Comparison of ENCODE assay signal across 30 mouse cellular contexts in genomic region chr8:64740547-64741211, GRCm38 (mm10). TPM values are rescaled to one million over a fixed set of nuclear protein-coding genes. Genes with fewer than 3 reads are reported as not detected.
A peak's percentile ranks its signal among the peaks of the same experiment; 100 is the strongest.
DNase-seq lines count a peak whose midpoint lies in the region; ATAC-seq and TF ChIP-seq lines count a peak whose summit lies in the region.
"Had no signal": no experiment of that assay in that cellular context is flagged by ENCODE, and none has a peak within 500 bp of the region (broad histone marks: within the 10 kb centered on the region; RNA-seq: fewer than 3 reads in every experiment).

No protein-coding gene starts in this region.

- DNase-seq in heart, adult 8-10 months (ENCODE audit: low spot score) = no peak
- DNase-seq in G1E (ENCODE audit: low spot score) = no peak
- DNase-seq: adrenal gland, adult 2 months; cerebellum, adult 9-10 months; cerebellum, postnatal 36 days; embryo, embryonic 11 days; gastrocnemius, adult 2 months; heart, postnatal 36 days; kidney, adult 2 months; kidney, postnatal 4 days; left cerebral cortex, postnatal 4 days; lung, embryonic 14.5 days; lung, postnatal 14 days; right cerebral cortex, postnatal 25 days; thymus, postnatal 14 days had no signal

- H3K27ac ChIP-seq in heart, embryonic 12.5 days (ENCODE audit: poor library complexity, severe bottlenecking) = peak overlapping the region; percentile 33; the same call in 1 of the 2 replicates
- no peak overlapping the region for H3K27ac ChIP-seq in liver, embryonic 16.5 days (ENCODE audit: low read length)
- no peak overlapping the region for H3K27ac ChIP-seq in kidney, embryonic 14.5 days (ENCODE audit: low read depth, low read length)
- H3K27ac ChIP-seq: embryonic facial prominence, embryonic 12.5 days; forebrain, embryonic 13.5 days; gastrocnemius, adult 2 months; hindbrain, embryonic 12.5 days; hindbrain, postnatal 0 days; intestine, embryonic 15.5 days; kidney, postnatal 0 days; stomach, embryonic 15.5 days had no signal

- no peaks in the 10 kb centered on the region for H3K9me3 ChIP-seq in heart, embryonic 12.5 days (replicated peaks)
- H3K9me3 ChIP-seq in G1E (replicated peaks) = no peaks in the 10 kb centered on the region
- no peaks in the 10 kb centered on the region for H3K9me3 ChIP-seq in liver, embryonic 16.5 days (replicated peaks; ENCODE audit: control insufficient read depth, low read length)
- H3K9me3 ChIP-seq in kidney, embryonic 14.5 days (ENCODE audit: control insufficient read depth, low read length) = no peaks in the 10 kb centered on the region
- H3K9me3 ChIP-seq: embryonic facial prominence, embryonic 12.5 days; forebrain, embryonic 13.5 days; hindbrain, embryonic 12.5 days; intestine, embryonic 15.5 days; stomach, embryonic 15.5 days had no signal

- no peaks in the 10 kb centered on the region for H3K27me3 ChIP-seq in heart, embryonic 12.5 days (replicated peaks)
- H3K27me3 ChIP-seq in G1E (ENCODE audit: insufficient read depth, low read length) = no peaks in the 10 kb centered on the region
- H3K27me3 ChIP-seq in liver, embryonic 16.5 days (ENCODE audit: control insufficient read depth, insufficient read depth, low read depth, low read length) = no peaks in the 10 kb centered on the region
- H3K27me3 ChIP-seq in kidney, embryonic 14.5 days (ENCODE audit: control insufficient read depth, insufficient read depth, low read length) = no peaks in the 10 kb centered on the region
- H3K27me3 ChIP-seq: embryonic facial prominence, embryonic 12.5 days; forebrain, embryonic 13.5 days; hindbrain, embryonic 12.5 days; intestine, embryonic 15.5 days; stomach, embryonic 15.5 days had no signal

- ATAC-seq in heart, embryonic 12.5 days (ENCODE audit: insufficient number of reproducible peaks, low FRiP score) = no peak
- peak; percentile 71 for ATAC-seq in G1E (ENCODE audit: extremely low read depth, insufficient number of reproducible peaks, low FRiP score, poor library complexity, severe bottlenecking)
- ATAC-seq in common myeloid progenitor, adult 5-6 weeks (replicated peaks; ENCODE audit: low read depth, poor library complexity, severe bottlenecking) = peak; percentile 27; the same call in 1 of the 2 replicates
- peak; percentile 73 for ATAC-seq in liver, embryonic 16.5 days (ENCODE audit: low read depth)
- ATAC-seq in activated CD4-positive, CD25-positive, alpha-beta regulatory T cell, adult 4 months = no peak
- no peak for ATAC-seq in kidney, embryonic 14.5 days (ENCODE audit: low FRiP score, low TSS enrichment)
- ATAC-seq: CD4-positive, CD25-positive, alpha-beta regulatory T cell, adult 4 months; forebrain, embryonic 13.5 days; hindbrain, postnatal 0 days; intestine, embryonic 15.5 days; midbrain, embryonic 16.5 days had no signal

- no peaks in the 10 kb centered on the region for H3K36me3 ChIP-seq in heart, embryonic 12.5 days
- peaks cover 22% of the 10 kb centered on the region for H3K36me3 ChIP-seq in G1E (replicated peaks)
- H3K36me3 ChIP-seq in liver, embryonic 16.5 days (ENCODE audit: control insufficient read depth, insufficient read depth) = no peaks in the 10 kb centered on the region
- peaks cover 4% of the 10 kb centered on the region; the same call in 1 of the 2 replicates for H3K36me3 ChIP-seq in kidney, embryonic 14.5 days (ENCODE audit: control insufficient read depth, insufficient read depth, low read length)
- H3K36me3 ChIP-seq: embryonic facial prominence, embryonic 12.5 days; intestine, embryonic 15.5 days; stomach, embryonic 15.5 days had no signal

- peaks cover 5% of the 10 kb centered on the region for H3K4me1 ChIP-seq in heart, embryonic 12.5 days (replicated peaks)
- H3K4me1 ChIP-seq in G1E (ENCODE audit: insufficient read depth, low read depth, low read length) = peaks cover 16% of the 10 kb centered on the region
- no peaks in the 10 kb centered on the region; the same call in 1 of the 2 replicates for H3K4me1 ChIP-seq in liver, embryonic 16.5 days (ENCODE audit: control insufficient read depth, low read depth, low read length)
- no peaks in the 10 kb centered on the region for H3K4me1 ChIP-seq in kidney, embryonic 14.5 days (ENCODE audit: control insufficient read depth, insufficient read depth, low read length)
- H3K4me1 ChIP-seq: embryonic facial prominence, embryonic 12.5 days; hindbrain, embryonic 12.5 days; intestine, embryonic 15.5 days; stomach, embryonic 15.5 days had no signal

- WGBS in heart, embryonic 12.5 days = 50% methylated on average over 13 of the region's 13 CpGs
- 34% methylated on average over 13 of the region's 13 CpGs for WGBS in liver, embryonic 16.5 days (ENCODE audit: insufficient replicate concordance)
- 97% methylated on average over 13 of the region's 13 CpGs for WGBS in kidney, embryonic 14.5 days

- no peak overlapping the region for H3K4me3 ChIP-seq in heart, embryonic 12.5 days
- no peak overlapping the region; the same call in 1 of the 2 replicates for H3K4me3 ChIP-seq in G1E (ENCODE audit: low read depth, low read length)
- 0 out of 2 replicates have a peak overlapping the region, but pooled peaks have one; percentile 10 for H3K4me3 ChIP-seq in liver, embryonic 16.5 days (ENCODE audit: low read depth, low read length)
- no peak overlapping the region for H3K4me3 ChIP-seq in kidney, embryonic 14.5 days (ENCODE audit: low read length)
- H3K4me3 ChIP-seq: embryonic facial prominence, embryonic 12.5 days; forebrain, embryonic 13.5 days; gastrocnemius, adult 2 months; hindbrain, embryonic 12.5 days; intestine, embryonic 15.5 days; stomach, embryonic 15.5 days had no signal

- TF ChIP-seq CTCF in G1E (IDR thresholded peaks at IDR 0.05; ENCODE audit: low read depth, low read length) = no peak

- no peak overlapping the region for H3K9ac ChIP-seq in heart, embryonic 12.5 days
- no peak overlapping the region for H3K9ac ChIP-seq in liver, embryonic 16.5 days (ENCODE audit: low read depth, low read length)
- no peak overlapping the region for H3K9ac ChIP-seq in kidney, embryonic 14.5 days (ENCODE audit: low read depth, low read length)
- H3K9ac ChIP-seq: embryonic facial prominence, embryonic 12.5 days; forebrain, embryonic 13.5 days; hindbrain, embryonic 12.5 days; intestine, embryonic 15.5 days; lung, embryonic 14.5 days; stomach, embryonic 15.5 days had no signal

- H3K4me2 ChIP-seq in heart, embryonic 12.5 days = no peak overlapping the region
- H3K4me2 ChIP-seq in liver, embryonic 16.5 days (ENCODE audit: low read depth, low read length) = peak overlapping the region; percentile 17; the same call in 1 of the 2 replicates
- no peak overlapping the region for H3K4me2 ChIP-seq in kidney, embryonic 14.5 days (replicated peaks; ENCODE audit: low read depth, low read length)
- H3K4me2 ChIP-seq: embryonic facial prominence, embryonic 12.5 days; forebrain, embryonic 13.5 days; hindbrain, embryonic 12.5 days; intestine, embryonic 15.5 days; lung, embryonic 14.5 days; midbrain, embryonic 11.5 days; stomach, embryonic 15.5 days had no signal

RNA-seq across cellular contexts. Expression of gene Msmo1, which starts 7.1 kb away (rescaled TPM):
- 64.6 and 65.9 TPM in 2 replicates for polyA plus RNA-seq in heart, embryonic 12.5 days (2016; fragmentation: Nextera tagmentation; extraction: Ambion mirVana)
- total RNA-seq in heart, adult 8-10 months (2022) = 1 to 10 TPM; 5.1 to 9.7 (median 7.5) TPM
- total RNA-seq in G1E (2014; fragmentation: Nextera tagmentation) (130 and 139 TPM in 2 replicates), G1E (2017) (552 and 571 TPM in 2 replicates)
- 3.2 and 3.7 TPM in 2 replicates for polyA plus RNA-seq in G1E (2012)
- 46.1 and 50.9 TPM in 2 replicates for total RNA-seq in common myeloid progenitor, adult 5-6 weeks (2017)
- 111 and 135 TPM in 2 replicates for polyA plus RNA-seq in liver, embryonic 16.5 days (2015; fragmentation: Nextera tagmentation; extraction: Ambion mirVana)
- polyA plus RNA-seq in activated CD4-positive, CD25-positive, alpha-beta regulatory T cell, adult 4 months (2017; shearing (Covaris generic)) = 10 to 100 TPM; 62.3 to 76.9 TPM
- 91.6 and 116 TPM in 2 replicates for polyA plus RNA-seq in kidney, embryonic 14.5 days (2014; fragmentation: Nextera tagmentation; extraction: Ambion mirVana)

RNA-seq across cellular contexts. Expression of gene Cpe, which starts 47.8 kb away (rescaled TPM):
- polyA plus RNA-seq in heart, embryonic 12.5 days (2016; fragmentation: Nextera tagmentation; extraction: Ambion mirVana) = 194 and 198 TPM in 2 replicates
- total RNA-seq in heart, adult 8-10 months (2022) = 100 to 1,000 TPM; 257 to 289 (median 273) TPM
- total RNA-seq in G1E (2014; fragmentation: Nextera tagmentation) (not detected in 2 replicates), G1E (2017) (0.11 and 0.12 TPM in 2 replicates)
- polyA plus RNA-seq in G1E (2012) = not detected in 2 replicates
- not detected in 2 replicates for total RNA-seq in common myeloid progenitor, adult 5-6 weeks (2017)
- 2.9 and 4.3 TPM in 2 replicates for polyA plus RNA-seq in liver, embryonic 16.5 days (2015; fragmentation: Nextera tagmentation; extraction: Ambion mirVana)
- polyA plus RNA-seq in activated CD4-positive, CD25-positive, alpha-beta regulatory T cell, adult 4 months (2017; shearing (Covaris generic)) = 1 to 10 TPM; 3.1 to 3.5 TPM
- polyA plus RNA-seq in kidney, embryonic 14.5 days (2014; fragmentation: Nextera tagmentation; extraction: Ambion mirVana) = 63.8 and 65.0 TPM in 2 replicates

Comparison
In these comparisons a context has a peak if more than half of its experiments do, and no peak if none do; other contexts are left out.
1. ATAC-seq: peak in G1E (single experiment), common myeloid progenitor, adult 5-6 weeks (single experiment) and liver, embryonic 16.5 days (single experiment); none in heart, embryonic 12.5 days (single experiment), activated CD4-positive, CD25-positive, alpha-beta regulatory T cell, adult 4 months (single experiment) and kidney, embryonic 14.5 days (single experiment).
2. RNA of gene Msmo1, which starts 7.1 kb away (polyA plus RNA-seq): 91.6 to 116 TPM in kidney, embryonic 14.5 days, 111 to 135 TPM in liver, embryonic 16.5 days, 62.3 to 76.9 TPM in activated CD4-positive, CD25-positive, alpha-beta regulatory T cell, adult 4 months and 64.6 to 65.9 TPM in heart, embryonic 12.5 days; 3.2 to 3.7 TPM in G1E; every median in the first group is over 10 times any median in the second.
3. RNA of gene Cpe, which starts 47.8 kb away (polyA plus RNA-seq): 194 to 198 TPM in heart, embryonic 12.5 days and 63.8 to 65.0 TPM in kidney, embryonic 14.5 days; 2.9 to 4.3 TPM in liver, embryonic 16.5 days, 3.1 to 3.5 TPM in activated CD4-positive, CD25-positive, alpha-beta regulatory T cell, adult 4 months and not detected in G1E; every median in the first group is over 10 times any median in the second.